Mouse (Mus musculus) embryonic facial prominence, embryonic 10.5 days (tissue): ENCODE data around the gene Chpf2. TPM values are rescaled to one million over a fixed set of nuclear protein-coding genes. Genes with fewer than 3 reads are reported as not detected.
A peak's percentile ranks its signal among the peaks of the same experiment; 100 is the strongest.

ENCODE experiments used
- DNase-seq: peaks from one replicate; pipeline ENCODE4 v3.0.0-alpha.2; 2017; ENCODE audit warnings: low spot score
- H3K27ac ChIP-seq: fragments of 300-500 bp; sonication (generic); replicated peaks from 2 replicates; pipeline ENCODE4 v1.5.1; 2016; ENCODE audit warnings: mild to moderate bottlenecking
- H3K27me3 ChIP-seq: fragments of 300-500 bp; sonication (generic); replicated peaks from 2 replicates; pipeline ENCODE4 v1.6.1; 2016; ENCODE audit warnings: low read depth, mild to moderate bottlenecking; ENCODE audit not compliant: poor library complexity, severe bottlenecking
- H3K36me3 ChIP-seq: fragments of 300-500 bp; sonication (generic); replicated peaks from 2 replicates; pipeline ENCODE4 v1.6.1; 2016; ENCODE audit warnings: mild to moderate bottlenecking, moderate library complexity
- H3K4me1 ChIP-seq: fragments of 300-500 bp; sonication (generic); 2 replicates; pipeline ENCODE4 v1.6.1; 2016
- H3K4me3 ChIP-seq: fragments of 300-500 bp; sonication (generic); 2 replicates; pipeline ENCODE4 v1.5.1; 2016; ENCODE audit warnings: mild to moderate bottlenecking, moderate library complexity
- H3K9me3 ChIP-seq: fragments of 300-500 bp; sonication (generic); 2 replicates; pipeline ENCODE4 v1.6.1; 2016; ENCODE audit warnings: mild to moderate bottlenecking
- WGBS: fragments of 180-500 bp; shearing (Covaris S2); methylation state at CpG from one replicate; pipeline ENCODE4 v1.1.7; 2016; 5-methylcytosine and 5-hydroxymethylcytosine counted together
- polyA plus RNA-seq: library from polyadenylated mRNA; unstranded; fragments of >200 nt; fragmentation: Nextera tagmentation; extraction: Ambion mirVana; gene quantifications from 2 replicates; pipeline ENCODE4 v1.2.1, GENCODE M21; 2016

Gene Chpf2
- polyA plus RNA-seq, 1 experiment from 2014 or later, result 19.6 TPM

GRCm38 (mm10) chr5:24618921-24619320 lies 32.4 kb downstream of the Chpf2 start:
- 75% methylated on average over 3 of the region's 3 CpGs for WGBS
- peaks cover 40% of the 10 kb centered on the region for H3K27me3 ChIP-seq
- no peak for DNase-seq
- no peaks in the 10 kb centered on the region for H3K9me3 ChIP-seq
- H3K4me3 ChIP-seq, result no peak overlapping the region
- H3K27ac ChIP-seq, result no peak overlapping the region
- H3K4me1 ChIP-seq, result peaks cover 9% of the 10 kb centered on the region
- no peaks in the 10 kb centered on the region for H3K36me3 ChIP-seq

- no peaks in the 10 kb centered on the region for H3K9me3 ChIP-seq
- peaks cover 21% of the 10 kb centered on the region for H3K4me1 ChIP-seq
- 73% methylated on average over 8 of the region's 8 CpGs for WGBS
- H3K4me3 ChIP-seq, result no peak overlapping the region
- peaks cover 52% of the 10 kb centered on the region for H3K27me3 ChIP-seq
- H3K27ac ChIP-seq, result no peak overlapping the region
- no peak for DNase-seq
- H3K36me3 ChIP-seq, result no peaks in the 10 kb centered on the region
Observed at GRCm38 (mm10) chr5:24620116-24620515, 33.6 kb downstream of the Chpf2 start.

- Histone ChIP-seq H3K4me3 (no peak overlapping the region), H3K4me1 (peaks cover 21% of the 10 kb centered on the region), H3K36me3 (no peaks in the 10 kb centered on the region), H3K27me3 (peaks cover 55% of the 10 kb centered on the region), H3K27ac (no peak overlapping the region), H3K9me3 (no peaks in the 10 kb centered on the region)
- no peak for DNase-seq
- 71% methylated on average over 8 of the region's 8 CpGs for WGBS
Observed at GRCm38 (mm10) chr5:24620626-24621025, 34.1 kb downstream of the Chpf2 start.

- Histone ChIP-seq H3K36me3 (no peaks in the 10 kb centered on the region), H3K27ac (no peak overlapping the region), H3K9me3 (no peaks in the 10 kb centered on the region), H3K27me3 (peaks cover 60% of the 10 kb centered on the region), H3K4me1 (peaks cover 21% of the 10 kb centered on the region), H3K4me3 (no peak overlapping the region)
- no peak for DNase-seq
- 64% methylated on average over 7 of the region's 7 CpGs for WGBS
Observed at GRCm38 (mm10) chr5:24622386-24623040, 36.0 kb downstream of the Chpf2 start.

GRCm38 (mm10) chr5:24623041-24623985 lies 36.8 kb downstream of the Chpf2 start:
- peaks cover 21% of the 10 kb centered on the region for H3K4me1 ChIP-seq
- no peak for DNase-seq
- H3K9me3 ChIP-seq, result no peaks in the 10 kb centered on the region
- H3K27me3 ChIP-seq, result peaks cover 60% of the 10 kb centered on the region
- peak overlapping the region; percentile 67 for H3K4me3 ChIP-seq
- no peaks in the 10 kb centered on the region for H3K36me3 ChIP-seq
- peak overlapping the region; percentile 77; the same call in 1 of the 2 replicates for H3K27ac ChIP-seq
- WGBS, result 46% methylated on average over 8 of the region's 8 CpGs

GRCm38 (mm10) chr5:24623986-24624821 lies 37.7 kb downstream of the Chpf2 start, which contains the start of gene Smarcd3:
Gene Smarcd3, minus strand, starts transcription at chr5:24624411.
- no peaks in the 10 kb centered on the region for H3K9me3 ChIP-seq
- no peaks in the 10 kb centered on the region for H3K36me3 ChIP-seq
- DNase-seq, result peak; percentile 79
- 3% methylated on average over 37 of the region's 37 CpGs for WGBS
- H3K27me3 ChIP-seq, result peaks cover 60% of the 10 kb centered on the region
- peak within 1 kb of the TSS; percentile 67 for H3K4me3 ChIP-seq
- peaks cover 21% of the 10 kb centered on the region for H3K4me1 ChIP-seq
- H3K27ac ChIP-seq, result peak within 1 kb of the TSS; percentile 77

GRCm38 (mm10) chr5:24624822-24625120 lies 38.2 kb downstream of the Chpf2 start:
- H3K27me3 ChIP-seq, result peaks cover 60% of the 10 kb centered on the region
- peak overlapping the region; percentile 67; the same call in 1 of the 2 replicates for H3K4me3 ChIP-seq
- H3K27ac ChIP-seq, result no peak overlapping the region
- DNase-seq, result no peak
- H3K36me3 ChIP-seq, result no peaks in the 10 kb centered on the region
- H3K4me1 ChIP-seq, result peaks cover 21% of the 10 kb centered on the region
- H3K9me3 ChIP-seq, result no peaks in the 10 kb centered on the region
- WGBS, result 34% methylated on average over 4 of the region's 4 CpGs

- WGBS, result 69% methylated on average over 3 of the region's 3 CpGs
- Histone ChIP-seq H3K9me3 (no peaks in the 10 kb centered on the region), H3K27ac (no peak overlapping the region), H3K27me3 (peaks cover 20% of the 10 kb centered on the region), H3K4me1 (peaks cover 4% of the 10 kb centered on the region), H3K36me3 (no peaks in the 10 kb centered on the region), H3K4me3 (no peak overlapping the region)
- no peak for DNase-seq
Observed at GRCm38 (mm10) chr5:24629712-24630111, 43.2 kb downstream of the Chpf2 start.

GRCm38 (mm10) chr5:24635093-24635492 lies 48.6 kb downstream of the Chpf2 start:
- H3K27me3 ChIP-seq, result 0 out of 2 replicates have a peak, but pooled peaks cover 12% of the 10 kb centered on the region
- peaks cover 15% of the 10 kb centered on the region for H3K4me1 ChIP-seq
- H3K27ac ChIP-seq, result no peak overlapping the region
- DNase-seq, result no peak
- H3K4me3 ChIP-seq, result no peak overlapping the region
- H3K36me3 ChIP-seq, result no peaks in the 10 kb centered on the region
- WGBS, result 41% methylated on average over 1 of the region's 1 CpGs
- no peaks in the 10 kb centered on the region for H3K9me3 ChIP-seq

- 70% methylated on average over 6 of the region's 6 CpGs for WGBS
- Histone ChIP-seq H3K4me1 (peaks cover 15% of the 10 kb centered on the region), H3K27ac (no peak overlapping the region), H3K36me3 (no peaks in the 10 kb centered on the region), H3K4me3 (no peak overlapping the region), H3K27me3 (0 out of 2 replicates have a peak, but pooled peaks cover 12% of the 10 kb centered on the region), H3K9me3 (no peaks in the 10 kb centered on the region)
- DNase-seq, result no peak
Observed at GRCm38 (mm10) chr5:24635526-24636141, 49.1 kb downstream of the Chpf2 start.

- H3K27ac ChIP-seq, result no peak overlapping the region
- H3K27me3 ChIP-seq, result 0 out of 2 replicates have a peak, but pooled peaks cover 4% of the 10 kb centered on the region
- DNase-seq, result no peak
- peaks cover 15% of the 10 kb centered on the region for H3K4me1 ChIP-seq
- no peaks in the 10 kb centered on the region for H3K9me3 ChIP-seq
- no peaks in the 10 kb centered on the region for H3K36me3 ChIP-seq
- 79% methylated on average over 4 of the region's 4 CpGs for WGBS
- no peak overlapping the region for H3K4me3 ChIP-seq
Observed at GRCm38 (mm10) chr5:24636987-24637386, 50.4 kb downstream of the Chpf2 start.

GRCm38 (mm10) chr5:24638131-24638530 lies 51.6 kb downstream of the Chpf2 start:
- Histone ChIP-seq H3K27ac (no peak overlapping the region), H3K4me1 (peaks cover 15% of the 10 kb centered on the region), H3K27me3 (0 out of 2 replicates have a peak, but pooled peaks cover 4% of the 10 kb centered on the region), H3K4me3 (no peak overlapping the region), H3K36me3 (no peaks in the 10 kb centered on the region), H3K9me3 (no peaks in the 10 kb centered on the region)
- DNase-seq, result no peak
- WGBS, result 62% methylated on average over 6 of the region's 6 CpGs
